Mouse (Mus musculus): ENCODE data around the gene Itm2b. TPM values are rescaled to one million over a fixed set of nuclear protein-coding genes. Genes with fewer than 3 reads are reported as not detected.
A peak's percentile ranks its signal among the peaks of the same experiment; 100 is the strongest.

Itm2b gene
- polyA plus RNA-seq, 1 experiment from 2014 or later: 761 TPM

DNA sequence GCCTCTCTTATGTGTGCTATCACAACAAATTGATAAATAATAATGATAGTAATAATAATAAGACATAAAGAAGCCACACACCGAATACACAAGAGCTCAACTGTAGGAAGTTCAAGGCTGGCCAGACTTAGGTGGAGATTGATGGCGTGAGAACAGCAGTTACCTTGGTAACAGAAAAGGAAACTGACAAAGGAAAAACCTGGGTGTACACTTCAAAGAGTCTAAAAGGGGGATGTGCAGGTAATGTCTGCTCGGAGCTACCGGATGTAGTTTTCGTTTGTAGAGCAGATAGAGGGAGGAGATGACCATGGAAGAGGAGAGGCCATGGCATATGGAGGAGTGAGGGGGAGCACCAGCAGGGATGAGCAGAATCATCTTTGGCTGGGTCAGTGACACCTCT, 31.4 kb upstream of the Itm2b start:
- no peak overlapping the region for H3K4me2 ChIP-seq (replicated peaks)
- no peak overlapping the region for H3K4me3 ChIP-seq (replicated peaks; ENCODE audit: low read length)
- H3K9ac ChIP-seq: no peak overlapping the region
- ATAC-seq (ENCODE audit: low FRiP score): no peak
- DNase-seq (ENCODE audit: low spot score): no peak
- no peaks in the 10 kb centered on the region for H3K27me3 ChIP-seq (ENCODE audit: control insufficient read depth, insufficient read depth, low read length)
- H3K9me3 ChIP-seq (ENCODE audit: control insufficient read depth, low read length): no peaks in the 10 kb centered on the region
- no peaks in the 10 kb centered on the region for H3K36me3 ChIP-seq (replicated peaks; ENCODE audit: control insufficient read depth, insufficient read depth)
- no peak overlapping the region for H3K27ac ChIP-seq
- 89% methylated on average over 5 of the region's 5 CpGs for WGBS
- H3K4me1 ChIP-seq (replicated peaks; ENCODE audit: control insufficient read depth, insufficient read depth, low read length): peaks cover 6% of the 10 kb centered on the region

DNA sequence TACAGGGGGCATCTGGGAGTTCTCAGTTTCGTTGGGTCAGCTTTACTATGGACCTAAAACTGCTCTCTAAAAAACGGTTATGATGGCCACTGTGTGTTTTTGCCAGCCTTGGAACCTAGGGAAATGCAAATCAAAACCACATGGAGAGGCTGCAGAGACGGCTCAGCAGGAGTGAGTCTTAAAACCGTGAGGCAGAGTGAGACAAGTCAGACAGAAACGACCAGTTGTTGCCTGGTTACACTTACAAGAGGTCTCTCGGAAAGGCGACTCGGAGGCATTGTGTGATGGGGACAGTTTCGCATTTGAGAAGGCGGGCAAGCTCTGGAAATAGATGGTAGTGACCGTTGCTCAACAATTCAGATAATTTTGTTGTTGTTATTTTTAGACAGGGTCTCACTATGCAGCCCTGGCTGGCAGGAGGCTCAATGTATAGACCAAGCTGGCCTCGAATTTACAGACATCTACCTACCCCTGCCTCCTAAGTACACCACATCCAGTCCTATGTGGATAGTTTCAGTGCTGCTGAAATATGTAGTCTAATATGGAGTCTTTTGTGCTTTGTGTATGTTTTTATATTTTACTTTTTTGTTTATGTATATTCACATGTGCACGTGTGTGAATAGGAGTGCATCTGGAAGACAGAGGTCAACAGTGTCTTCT, 30.4 kb upstream of the Itm2b start:
- Histone ChIP-seq H3K4me2 (replicated peaks) (0 out of 2 replicates have a peak overlapping the region, but pooled peaks have one; percentile 17), H3K27ac (no peak overlapping the region), H3K4me3 (replicated peaks; ENCODE audit: low read length) (no peak overlapping the region), H3K9ac (no peak overlapping the region), H3K36me3 (replicated peaks; ENCODE audit: control insufficient read depth, insufficient read depth) (no peaks in the 10 kb centered on the region), H3K4me1 (replicated peaks; ENCODE audit: control insufficient read depth, insufficient read depth, low read length) (peaks cover 6% of the 10 kb centered on the region), H3K9me3 (ENCODE audit: control insufficient read depth, low read length) (no peaks in the 10 kb centered on the region), H3K27me3 (ENCODE audit: control insufficient read depth, insufficient read depth, low read length) (no peaks in the 10 kb centered on the region)
- WGBS: 23% methylated on average over 13 of the region's 13 CpGs
- ATAC-seq (ENCODE audit: low FRiP score) (no peak), DNase-seq (ENCODE audit: low spot score) (no peak)

DNA sequence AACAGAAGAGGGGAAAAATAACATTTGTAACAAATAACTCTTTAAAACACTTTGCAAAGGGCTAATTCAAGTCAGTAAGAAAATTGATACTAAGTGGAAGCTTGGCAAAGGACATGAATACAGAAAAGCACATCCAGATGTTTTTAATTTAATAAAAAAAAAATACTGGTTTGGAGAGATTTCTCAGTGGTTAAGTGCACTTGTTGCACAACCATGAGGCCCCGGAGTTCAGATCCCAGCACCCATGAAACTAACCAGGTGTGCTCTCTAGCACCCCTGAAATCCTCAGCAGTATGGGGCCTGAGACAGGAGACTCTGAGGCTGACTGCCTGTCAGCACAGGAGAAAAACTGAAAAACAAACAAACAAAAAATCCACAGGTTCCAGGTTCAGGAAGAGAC, 26.6 kb upstream of the Itm2b start:
- Histone ChIP-seq H3K9ac (no peak overlapping the region), H3K4me2 (replicated peaks) (no peak overlapping the region), H3K4me3 (replicated peaks; ENCODE audit: low read length) (no peak overlapping the region), H3K27me3 (ENCODE audit: control insufficient read depth, insufficient read depth, low read length) (no peaks in the 10 kb centered on the region), H3K36me3 (replicated peaks; ENCODE audit: control insufficient read depth, insufficient read depth) (no peaks in the 10 kb centered on the region), H3K9me3 (ENCODE audit: control insufficient read depth, low read length) (no peaks in the 10 kb centered on the region), H3K4me1 (replicated peaks; ENCODE audit: control insufficient read depth, insufficient read depth, low read length) (peaks cover 6% of the 10 kb centered on the region), H3K27ac (no peak overlapping the region)
- no peak for ATAC-seq (ENCODE audit: low FRiP score)
- 91% methylated on average over 1 of the region's 1 CpGs for WGBS
- DNase-seq (ENCODE audit: low spot score): no peak

DNA sequence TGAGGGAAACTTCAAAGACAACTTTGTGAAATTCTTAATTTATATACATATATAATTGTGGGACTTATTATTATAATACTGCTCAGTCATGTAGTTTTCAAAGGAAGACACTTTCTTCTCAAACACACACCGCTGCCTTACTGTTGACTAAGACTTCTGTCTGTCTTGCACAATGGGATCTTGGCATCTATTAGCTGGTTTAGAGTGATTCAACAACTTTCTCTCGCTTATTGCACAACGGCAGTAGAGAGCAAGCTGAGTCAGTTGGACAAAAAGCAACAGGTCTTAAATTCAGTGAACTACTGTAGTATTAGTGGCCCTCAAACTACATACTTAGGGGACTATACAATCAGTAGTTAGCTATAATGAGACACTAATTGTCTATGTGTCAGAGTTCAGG, 25.0 kb upstream of the Itm2b start:
- Histone ChIP-seq H3K4me1 (replicated peaks; ENCODE audit: control insufficient read depth, insufficient read depth, low read length) (no peaks in the 10 kb centered on the region), H3K9ac (no peak overlapping the region), H3K4me3 (replicated peaks; ENCODE audit: low read length) (no peak overlapping the region), H3K27ac (no peak overlapping the region), H3K4me2 (replicated peaks) (no peak overlapping the region), H3K36me3 (replicated peaks; ENCODE audit: control insufficient read depth, insufficient read depth) (no peaks in the 10 kb centered on the region), H3K9me3 (ENCODE audit: control insufficient read depth, low read length) (no peaks in the 10 kb centered on the region), H3K27me3 (ENCODE audit: control insufficient read depth, insufficient read depth, low read length) (no peaks in the 10 kb centered on the region)
- DNase-seq (ENCODE audit: low spot score) (no peak), ATAC-seq (ENCODE audit: low FRiP score) (no peak)
- WGBS: 93% methylated on average over 3 of the region's 3 CpGs

DNA sequence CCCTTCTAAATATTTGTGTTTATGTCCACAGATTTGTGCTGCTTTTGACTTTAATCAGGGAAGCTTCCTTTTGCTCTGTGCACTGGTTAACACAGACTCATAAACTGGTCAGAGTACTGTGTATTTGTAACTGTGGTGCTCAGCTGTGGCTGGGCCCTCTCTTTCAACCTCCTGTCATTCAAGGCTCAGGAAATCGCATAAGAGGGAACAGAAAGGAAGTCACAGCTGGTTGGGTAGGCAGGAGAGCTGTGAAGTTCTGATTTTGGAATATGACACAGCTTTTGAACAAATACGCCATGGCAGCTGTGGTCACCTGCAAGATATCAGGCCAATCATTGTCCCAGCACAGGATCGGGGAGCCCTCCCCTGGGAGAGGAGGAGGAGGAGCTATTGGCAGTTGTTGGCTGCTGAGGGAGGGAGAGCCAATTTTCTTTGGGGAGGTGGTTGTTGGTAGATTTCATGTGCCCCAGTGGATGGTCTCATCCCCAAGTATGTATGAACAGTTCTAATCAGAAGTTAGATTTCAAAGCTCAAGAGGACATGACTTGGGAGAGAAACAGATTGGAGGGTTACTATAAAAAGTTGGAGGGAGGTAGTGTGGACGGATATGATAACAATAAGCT, 23.2 kb upstream of the Itm2b start:
- no peaks in the 10 kb centered on the region for H3K36me3 ChIP-seq (replicated peaks; ENCODE audit: control insufficient read depth, insufficient read depth)
- no peaks in the 10 kb centered on the region for H3K4me1 ChIP-seq (replicated peaks; ENCODE audit: control insufficient read depth, insufficient read depth, low read length)
- DNase-seq (ENCODE audit: low spot score) (no peak), ATAC-seq (ENCODE audit: low FRiP score) (no peak)
- H3K4me3 ChIP-seq (replicated peaks; ENCODE audit: low read length): no peak overlapping the region
- H3K27ac ChIP-seq: no peak overlapping the region
- H3K9me3 ChIP-seq (ENCODE audit: control insufficient read depth, low read length): no peaks in the 10 kb centered on the region
- H3K27me3 ChIP-seq (ENCODE audit: control insufficient read depth, insufficient read depth, low read length): no peaks in the 10 kb centered on the region
- H3K4me2 ChIP-seq (replicated peaks): no peak overlapping the region
- WGBS: 76% methylated on average over 4 of the region's 4 CpGs
- no peak overlapping the region for H3K9ac ChIP-seq

DNA sequence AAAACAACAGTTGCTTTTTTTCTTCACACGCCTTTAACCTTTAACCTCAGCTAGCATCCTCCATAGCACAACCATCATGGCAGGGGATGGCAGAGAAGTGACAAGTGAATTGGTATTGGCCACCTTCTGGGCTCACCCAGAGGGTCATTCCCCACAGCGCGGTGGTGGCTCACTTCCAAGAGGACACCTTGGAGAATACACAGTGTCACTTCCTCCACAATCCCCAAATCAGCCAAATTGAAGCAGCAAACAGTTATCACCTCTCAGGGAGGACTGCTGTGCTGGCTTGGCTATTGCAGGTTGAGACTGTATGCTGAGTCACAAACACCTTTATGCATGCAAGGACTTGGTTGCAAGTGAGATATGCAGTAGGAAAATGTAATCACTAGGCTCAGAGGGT, 18.9 kb upstream of the Itm2b start:
- no peaks in the 10 kb centered on the region for H3K4me1 ChIP-seq (replicated peaks; ENCODE audit: control insufficient read depth, insufficient read depth, low read length)
- H3K9me3 ChIP-seq (ENCODE audit: control insufficient read depth, low read length): no peaks in the 10 kb centered on the region
- H3K4me2 ChIP-seq (replicated peaks): no peak overlapping the region
- no peak for ATAC-seq (ENCODE audit: low FRiP score)
- H3K9ac ChIP-seq: no peak overlapping the region
- 81% methylated on average over 3 of the region's 3 CpGs for WGBS
- H3K27me3 ChIP-seq (ENCODE audit: control insufficient read depth, insufficient read depth, low read length): no peaks in the 10 kb centered on the region
- no peak overlapping the region for H3K4me3 ChIP-seq (replicated peaks; ENCODE audit: low read length)
- no peaks in the 10 kb centered on the region for H3K36me3 ChIP-seq (replicated peaks; ENCODE audit: control insufficient read depth, insufficient read depth)
- H3K27ac ChIP-seq: no peak overlapping the region
- no peak for DNase-seq (ENCODE audit: low spot score)

DNA sequence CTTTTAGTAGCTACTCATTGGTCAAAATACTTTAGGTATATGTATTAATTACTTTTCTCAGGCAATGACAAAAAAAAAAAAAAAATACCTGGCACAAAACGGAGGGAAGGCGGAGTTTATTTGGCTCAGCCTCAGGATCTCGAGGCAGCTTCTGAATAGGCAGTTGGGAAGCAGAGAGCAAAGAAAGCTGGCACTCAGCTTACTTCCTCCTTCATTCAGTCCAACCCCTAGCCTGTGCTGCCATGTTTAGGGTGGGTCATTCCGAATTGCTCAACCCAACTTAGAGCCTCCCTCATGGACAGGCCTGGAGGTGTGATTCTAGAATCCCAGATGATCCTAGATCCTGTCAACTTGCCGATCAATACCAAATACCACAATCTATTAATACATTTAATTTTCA, 18.3 kb upstream of the Itm2b start:
- H3K27ac ChIP-seq: no peak overlapping the region
- H3K9me3 ChIP-seq (ENCODE audit: control insufficient read depth, low read length): no peaks in the 10 kb centered on the region
- ATAC-seq (ENCODE audit: low FRiP score) (no peak), DNase-seq (ENCODE audit: low spot score) (no peak)
- H3K4me1 ChIP-seq (replicated peaks; ENCODE audit: control insufficient read depth, insufficient read depth, low read length): no peaks in the 10 kb centered on the region
- no peak overlapping the region for H3K4me3 ChIP-seq (replicated peaks; ENCODE audit: low read length)
- no peak overlapping the region for H3K4me2 ChIP-seq (replicated peaks)
- H3K36me3 ChIP-seq (replicated peaks; ENCODE audit: control insufficient read depth, insufficient read depth): no peaks in the 10 kb centered on the region
- 77% methylated on average over 5 of the region's 5 CpGs for WGBS
- no peaks in the 10 kb centered on the region for H3K27me3 ChIP-seq (ENCODE audit: control insufficient read depth, insufficient read depth, low read length)
- no peak overlapping the region for H3K9ac ChIP-seq

DNA sequence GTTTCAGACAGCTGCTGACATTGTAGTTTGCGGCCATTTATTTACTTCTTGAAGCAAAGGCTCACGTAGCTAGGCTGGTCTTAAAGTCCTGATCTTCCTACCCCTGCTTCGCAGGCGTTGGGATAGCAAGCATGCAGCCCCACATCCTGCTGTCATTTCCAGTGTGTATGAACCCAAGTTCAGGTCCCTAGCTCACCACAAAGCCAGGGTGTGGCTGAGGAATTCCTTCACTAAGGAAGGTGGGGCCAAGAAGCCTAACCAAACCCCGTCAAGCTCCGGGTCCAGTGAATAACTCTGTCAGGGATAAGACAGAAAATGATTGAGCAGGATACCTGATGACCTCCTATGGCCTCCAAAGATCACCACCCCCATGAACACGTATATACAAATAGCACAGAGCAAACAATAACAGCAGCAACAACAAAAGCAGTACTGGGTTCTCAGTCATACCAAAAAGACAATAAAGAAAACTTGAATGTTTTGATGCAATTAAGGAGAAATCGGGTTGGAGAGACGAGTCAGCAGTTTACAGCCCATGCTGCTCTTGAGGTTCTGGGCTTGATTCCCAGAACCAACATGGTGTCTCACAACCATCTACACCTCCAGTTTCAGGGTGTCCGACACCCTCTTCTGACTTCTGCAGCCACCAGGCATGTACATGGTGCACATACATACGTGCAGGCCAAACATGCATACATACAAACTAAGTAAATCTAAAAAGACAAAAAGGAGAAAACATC, 17.4 kb upstream of the Itm2b start:
- 86% methylated on average over 11 of the region's 11 CpGs for WGBS
- ATAC-seq (ENCODE audit: low FRiP score): no peak
- no peak overlapping the region for H3K9ac ChIP-seq
- no peak overlapping the region for H3K4me3 ChIP-seq (replicated peaks; ENCODE audit: low read length)
- no peaks in the 10 kb centered on the region for H3K9me3 ChIP-seq (ENCODE audit: control insufficient read depth, low read length)
- H3K36me3 ChIP-seq (replicated peaks; ENCODE audit: control insufficient read depth, insufficient read depth): no peaks in the 10 kb centered on the region
- no peaks in the 10 kb centered on the region for H3K4me1 ChIP-seq (replicated peaks; ENCODE audit: control insufficient read depth, insufficient read depth, low read length)
- H3K27me3 ChIP-seq (ENCODE audit: control insufficient read depth, insufficient read depth, low read length): no peaks in the 10 kb centered on the region
- H3K4me2 ChIP-seq (replicated peaks): no peak overlapping the region
- no peak overlapping the region for H3K27ac ChIP-seq
- no peak for DNase-seq (ENCODE audit: low spot score)

DNA sequence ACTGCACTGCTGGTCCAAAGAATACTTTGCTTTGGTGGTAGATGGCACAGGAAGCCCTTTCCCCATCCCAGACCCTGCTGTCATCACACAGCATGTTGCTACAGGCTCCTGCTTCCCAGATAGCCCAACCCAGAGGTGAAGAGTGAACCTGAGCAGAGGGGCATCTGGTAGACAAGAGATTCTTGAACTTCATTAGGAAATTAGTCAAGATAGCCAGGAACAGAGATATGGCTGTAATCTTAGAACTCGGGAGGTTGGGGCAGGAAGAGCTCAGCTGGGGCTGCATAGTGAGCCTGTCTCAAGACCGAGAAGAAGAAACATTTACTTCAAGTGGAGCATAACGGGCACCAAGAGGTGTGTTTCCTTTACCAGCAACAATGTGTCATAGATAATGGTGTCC, 16.3 kb upstream of the Itm2b start:
- no peaks in the 10 kb centered on the region for H3K27me3 ChIP-seq (ENCODE audit: control insufficient read depth, insufficient read depth, low read length)
- no peak overlapping the region for H3K4me3 ChIP-seq (replicated peaks; ENCODE audit: low read length)
- no peak for ATAC-seq (ENCODE audit: low FRiP score)
- 85% methylated on average over 3 of the region's 3 CpGs for WGBS
- no peaks in the 10 kb centered on the region for H3K36me3 ChIP-seq (replicated peaks; ENCODE audit: control insufficient read depth, insufficient read depth)
- H3K4me2 ChIP-seq (replicated peaks): no peak overlapping the region
- H3K27ac ChIP-seq: no peak overlapping the region
- DNase-seq (ENCODE audit: low spot score): no peak
- no peaks in the 10 kb centered on the region for H3K9me3 ChIP-seq (ENCODE audit: control insufficient read depth, low read length)
- H3K9ac ChIP-seq: no peak overlapping the region
- H3K4me1 ChIP-seq (replicated peaks; ENCODE audit: control insufficient read depth, insufficient read depth, low read length): no peaks in the 10 kb centered on the region
